Mouse (Mus musculus): ENCODE results near the gene Lgals4.

- TF ChIP-seq CTCF (IDR thresholded peaks at IDR 0.05; ENCODE audit: low read depth, low read length) (no peak), POLR2A (IDR thresholded peaks at IDR 0.05; ENCODE audit: extremely low read depth, insufficient read depth, low read length) (no peak)
Observed at GRCm38 (mm10) chr7:28808221-28808941, 25.3 kb upstream of the Lgals4 start, which contains the start of gene Hnrnpl.

Measured in liver, adult 2 months (tissue).